Mouse (Mus musculus) liver, embryonic 15.5 days (tissue): ENCODE data around the gene Ptafr. TPM values are rescaled to one million over a fixed set of nuclear protein-coding genes. Genes with fewer than 3 reads are reported as not detected.

Source experiments
- ATAC-seq: fragments of 200-750 bp; cut with Nextera tagmentation; 2 replicates; pipeline ENCODE4 v1.8.0; 2017; ENCODE audit warnings: moderate number of reproducible peaks, mild to moderate bottlenecking, moderate library complexity; ENCODE audit not compliant: insufficient read depth
- H3K27ac ChIP-seq: fragments of 300-500 bp; sonication (generic); replicated peaks from 2 replicates; pipeline ENCODE4 v1.5.1; 2015; ENCODE audit warnings: mild to moderate bottlenecking, inconsistent platforms
- H3K27me3 ChIP-seq: fragments of 300-500 bp; sonication (generic); 2 replicates; pipeline ENCODE4 v1.6.1; 2015; ENCODE audit warnings: mild to moderate bottlenecking, inconsistent platforms
- H3K36me3 ChIP-seq: fragments of 300-500 bp; sonication (generic); replicated peaks from 2 replicates; pipeline ENCODE4 v1.6.1; 2015; ENCODE audit warnings: moderate library complexity, mild to moderate bottlenecking, inconsistent platforms
- H3K4me1 ChIP-seq: fragments of 300-500 bp; sonication (generic); replicated peaks from 2 replicates; pipeline ENCODE4 v1.6.1; 2015; ENCODE audit warnings: inconsistent platforms
- H3K4me2 ChIP-seq: fragments of 300-500 bp; sonication (generic); 2 replicates; pipeline ENCODE4 v1.6.1; 2015; ENCODE audit warnings: moderate library complexity, mild to moderate bottlenecking, inconsistent platforms
- H3K4me3 ChIP-seq: fragments of 300-500 bp; sonication (generic); replicated peaks from 2 replicates; pipeline ENCODE4 v1.5.1; 2015; ENCODE audit warnings: mild to moderate bottlenecking, inconsistent platforms
- H3K9ac ChIP-seq: fragments of 300-500 bp; sonication (generic); 2 replicates; pipeline ENCODE4 v1.6.1; 2015; ENCODE audit warnings: moderate library complexity, mild to moderate bottlenecking, inconsistent platforms
- H3K9me3 ChIP-seq: fragments of 300-500 bp; sonication (generic); replicated peaks from 2 replicates; pipeline ENCODE4 v1.6.1; 2016; ENCODE audit warnings: inconsistent platforms
- WGBS: fragments of 180-500 bp; shearing (Covaris S2); methylation state at CpG from one replicate; pipeline ENCODE4 v1.1.7; 2015; ENCODE audit warnings: mixed read lengths; ENCODE audit not compliant: insufficient replicate concordance; 5-methylcytosine and 5-hydroxymethylcytosine counted together
- polyA plus RNA-seq: library from polyadenylated mRNA; unstranded; fragments of >200 nt; fragmentation: Nextera tagmentation; extraction: Ambion mirVana; gene quantifications from 2 replicates; pipeline ENCODE4 v1.2.1, GENCODE M21; 2015

The Ptafr gene
- polyA plus RNA-seq, 1 experiment from 2014 or later: 1.2 TPM

GRCm38 (mm10) chr4:132530033-132530804 is 33.6 kb upstream of the Ptafr start:
- Histone ChIP-seq H3K9me3 (no peaks in the 10 kb centered on the region), H3K4me3 (peak overlapping the region; percentile 92), H3K36me3 (peaks cover 48% of the 10 kb centered on the region), H3K27ac (peak overlapping the region; percentile 97), H3K9ac (peak overlapping the region; percentile 84), H3K27me3 (no peaks in the 10 kb centered on the region), H3K4me1 (peaks cover 78% of the 10 kb centered on the region), H3K4me2 (peak overlapping the region; percentile 84)
- WGBS: 26% methylated on average over 20 of the region's 20 CpGs
- ATAC-seq: peak; percentile 75

- Histone ChIP-seq H3K27ac (peak overlapping the region; percentile 97), H3K9ac (peak overlapping the region; percentile 84), H3K9me3 (no peaks in the 10 kb centered on the region), H3K36me3 (peaks cover 47% of the 10 kb centered on the region), H3K4me3 (peak overlapping the region; percentile 92), H3K27me3 (no peaks in the 10 kb centered on the region), H3K4me2 (peak overlapping the region; percentile 84), H3K4me1 (peaks cover 74% of the 10 kb centered on the region)
- peak; percentile 29 for ATAC-seq
- 2% methylated on average over 5 of the region's 5 CpGs for WGBS
Observed at GRCm38 (mm10) chr4:132532496-132532895, 31.4 kb upstream of the Ptafr start.

- Histone ChIP-seq H3K36me3 (peaks cover 48% of the 10 kb centered on the region), H3K27ac (peak within 1 kb of the TSS; percentile 97), H3K4me1 (peaks cover 74% of the 10 kb centered on the region), H3K9ac (peak within 1 kb of the TSS; percentile 84), H3K4me3 (peak within 1 kb of the TSS; percentile 92), H3K4me2 (peak within 1 kb of the TSS; percentile 84), H3K9me3 (no peaks in the 10 kb centered on the region), H3K27me3 (no peaks in the 10 kb centered on the region)
- under 1% methylated on average over 63 of the region's 63 CpGs for WGBS
- peak; percentile 73 for ATAC-seq
Observed at GRCm38 (mm10) chr4:132532981-132533916, 30.6 kb upstream of the Ptafr start, which contains the start of gene Atpif1. Atpif1 (minus strand) TSS chr4:132533659.

- Histone ChIP-seq H3K4me1 (peaks cover 61% of the 10 kb centered on the region), H3K9me3 (no peaks in the 10 kb centered on the region), H3K27ac (peak within 1 kb of the TSS; percentile 97), H3K27me3 (no peaks in the 10 kb centered on the region), H3K4me3 (peak within 1 kb of the TSS; percentile 92), H3K9ac (peak within 1 kb of the TSS; percentile 96), H3K36me3 (peaks cover 49% of the 10 kb centered on the region), H3K4me2 (peak within 1 kb of the TSS; percentile 84)
- under 1% methylated on average over 60 of the region's 60 CpGs for WGBS
- peak; percentile 55 for ATAC-seq
Observed at GRCm38 (mm10) chr4:132535406-132536121, 28.3 kb upstream of the Ptafr start, which contains the start of gene Dnajc8. Dnajc8 (plus strand) TSS chr4:132535550.

GRCm38 (mm10) chr4:132539481-132539880 is 24.4 kb upstream of the Ptafr start:
- WGBS: 88% methylated on average over 5 of the region's 5 CpGs
- H3K4me1 ChIP-seq: peaks cover 37% of the 10 kb centered on the region

GRCm38 (mm10) chr4:132541413-132541812 is 22.5 kb upstream of the Ptafr start:
- Histone ChIP-seq H3K27ac (no peak overlapping the region), H3K9ac (no peak overlapping the region), H3K4me1 (peaks cover 29% of the 10 kb centered on the region), H3K27me3 (no peaks in the 10 kb centered on the region), H3K36me3 (peaks cover 93% of the 10 kb centered on the region), H3K9me3 (no peaks in the 10 kb centered on the region), H3K4me3 (no peak overlapping the region), H3K4me2 (no peak overlapping the region)
- ATAC-seq: no peak
- WGBS: 89% methylated on average over 4 of the region's 4 CpGs

More at GRCm38 (mm10) chr4:132539481-132539880, 24.4 kb upstream of the Ptafr start:
- H3K4me3 ChIP-seq: no peak overlapping the region
- no peaks in the 10 kb centered on the region for H3K9me3 ChIP-seq
- H3K27ac ChIP-seq: no peak overlapping the region
- no peak overlapping the region for H3K9ac ChIP-seq
- H3K36me3 ChIP-seq: peaks cover 74% of the 10 kb centered on the region
- H3K4me2 ChIP-seq: no peak overlapping the region
- no peak for ATAC-seq
- no peaks in the 10 kb centered on the region for H3K27me3 ChIP-seq

- H3K9ac ChIP-seq: no peak overlapping the region
Observed at GRCm38 (mm10) chr4:132542724-132543123, 21.1 kb upstream of the Ptafr start.

GRCm38 (mm10) chr4:132545851-132546250 is 18.0 kb upstream of the Ptafr start:
- Histone ChIP-seq H3K27me3 (no peaks in the 10 kb centered on the region), H3K4me1 (peaks cover 3% of the 10 kb centered on the region; the same call in 1 of the 2 replicates), H3K4me2 (no peak overlapping the region), H3K9ac (no peak overlapping the region), H3K4me3 (no peak overlapping the region), H3K27ac (no peak overlapping the region), H3K36me3 (peaks cover 99% of the 10 kb centered on the region), H3K9me3 (no peaks in the 10 kb centered on the region)
- ATAC-seq: peak; percentile 66; the same call in 1 of the 2 replicates
- 34% methylated on average over 8 of the region's 8 CpGs for WGBS

More at GRCm38 (mm10) chr4:132542724-132543123, 21.1 kb upstream of the Ptafr start:
- Histone ChIP-seq H3K9me3 (no peaks in the 10 kb centered on the region), H3K27me3 (no peaks in the 10 kb centered on the region), H3K36me3 (peaks cover 96% of the 10 kb centered on the region), H3K4me1 (peaks cover 16% of the 10 kb centered on the region), H3K4me2 (no peak overlapping the region), H3K27ac (0 out of 2 replicates have a peak overlapping the region, but pooled peaks have one; percentile 11), H3K4me3 (no peak overlapping the region)
- ATAC-seq: no peak
- 33% methylated on average over 1 of the region's 1 CpGs for WGBS

- Histone ChIP-seq H3K9ac (no peak overlapping the region), H3K4me2 (no peak overlapping the region), H3K36me3 (peaks cover 52% of the 10 kb centered on the region), H3K9me3 (no peaks in the 10 kb centered on the region), H3K4me3 (no peak overlapping the region), H3K27me3 (no peaks in the 10 kb centered on the region), H3K4me1 (peaks cover 19% of the 10 kb centered on the region), H3K27ac (no peak overlapping the region)
- 65% methylated on average over 5 of the region's 5 CpGs for WGBS
- ATAC-seq: no peak
Observed at GRCm38 (mm10) chr4:132554221-132554620, 9.6 kb upstream of the Ptafr start.

- peaks cover 19% of the 10 kb centered on the region for H3K4me1 ChIP-seq
- H3K4me2 ChIP-seq: no peak overlapping the region
- H3K36me3 ChIP-seq: peaks cover 47% of the 10 kb centered on the region
- H3K9ac ChIP-seq: no peak overlapping the region
- H3K4me3 ChIP-seq: no peak overlapping the region
- H3K27ac ChIP-seq: peak overlapping the region; percentile 48; the same call in 1 of the 2 replicates
- H3K27me3 ChIP-seq: no peaks in the 10 kb centered on the region
- WGBS: 36% methylated on average over 8 of the region's 8 CpGs
- H3K9me3 ChIP-seq: no peaks in the 10 kb centered on the region
- ATAC-seq: no peak
Observed at GRCm38 (mm10) chr4:132554653-132555052, 9.2 kb upstream of the Ptafr start.
